Mouse (Mus musculus): ENCODE data around the gene Apc2. TPM values are rescaled to one million over a fixed set of nuclear protein-coding genes. Genes with fewer than 3 reads are reported as not detected.

Apc2 gene
- polyA plus RNA-seq, 1 experiment: not detected

- Histone ChIP-seq H3K4me3 (replicated peaks) (no peak overlapping the region), H3K9me3 (ENCODE audit: control insufficient read depth, low read length) (no peaks in the 10 kb centered on the region; the same call in 1 of the 2 replicates), H3K36me3 (ENCODE audit: control insufficient read depth) (no peaks in the 10 kb centered on the region), H3K4me1 (ENCODE audit: control insufficient read depth) (peaks cover 43% of the 10 kb centered on the region), H3K27me3 (ENCODE audit: control insufficient read depth) (peaks cover 89% of the 10 kb centered on the region)
- TF ChIP-seq GATA1 (IDR thresholded peaks at IDR 0.05; ENCODE audit: low read length): no peak
Measured at GRCm38 (mm10) chr10:80350292-80350691, 54.5 kb downstream of the Apc2 start.

GRCm38 (mm10) chr10:80351896-80352295 is 56.1 kb downstream of the Apc2 start:
- peaks cover 5% of the 10 kb centered on the region; the same call in 1 of the 2 replicates for H3K9me3 ChIP-seq (ENCODE audit: control insufficient read depth, low read length)
- H3K4me3 ChIP-seq (replicated peaks): no peak overlapping the region
- no peaks in the 10 kb centered on the region for H3K36me3 ChIP-seq (ENCODE audit: control insufficient read depth)
- H3K4me1 ChIP-seq (ENCODE audit: control insufficient read depth): peaks cover 32% of the 10 kb centered on the region
- H3K27me3 ChIP-seq (ENCODE audit: control insufficient read depth): peaks cover 99% of the 10 kb centered on the region
- TF ChIP-seq GATA1 (IDR thresholded peaks at IDR 0.05; ENCODE audit: low read length): no peak
- TF ChIP-seq TAL1 (IDR thresholded peaks at IDR 0.05; ENCODE audit: low read length): no peak

DNA sequence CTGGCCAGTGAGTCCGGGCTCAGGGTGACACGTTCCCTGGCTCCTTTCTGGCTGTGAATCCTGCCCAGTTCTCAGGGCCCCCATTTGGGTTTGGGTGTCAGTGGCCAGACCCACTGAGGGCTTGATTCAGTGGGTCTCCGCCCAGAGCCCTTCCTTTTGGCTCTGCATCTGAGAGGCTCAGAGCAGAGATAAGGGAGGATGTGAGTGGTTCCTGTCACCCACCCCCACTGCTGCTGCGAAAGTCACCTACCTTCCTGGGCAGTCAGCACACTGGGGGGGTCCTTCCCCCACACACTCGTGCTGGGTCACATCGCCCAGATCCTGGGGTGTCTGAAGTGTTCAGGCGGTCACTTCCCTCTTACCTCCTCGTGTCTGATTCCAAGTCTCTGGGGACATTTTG is 57.0 kb downstream of the Apc2 start:
- H3K4me1 ChIP-seq (ENCODE audit: control insufficient read depth): peaks cover 25% of the 10 kb centered on the region
- no peak for TF ChIP-seq TAL1 (IDR thresholded peaks at IDR 0.05; ENCODE audit: low read length)
- TF ChIP-seq GATA1 (IDR thresholded peaks at IDR 0.05; ENCODE audit: low read length): no peak
- H3K27me3 ChIP-seq (ENCODE audit: control insufficient read depth): peaks cover 100% of the 10 kb centered on the region
- H3K9me3 ChIP-seq (ENCODE audit: control insufficient read depth, low read length): peaks cover 6% of the 10 kb centered on the region; the same call in 1 of the 2 replicates
- H3K36me3 ChIP-seq (ENCODE audit: control insufficient read depth): no peaks in the 10 kb centered on the region
- H3K4me3 ChIP-seq (replicated peaks): no peak overlapping the region

GRCm38 (mm10) chr10:80355431-80355830 is 59.7 kb downstream of the Apc2 start:
- H3K4me1 ChIP-seq (ENCODE audit: control insufficient read depth): peaks cover 8% of the 10 kb centered on the region
- peaks cover 12% of the 10 kb centered on the region; the same call in 1 of the 2 replicates for H3K9me3 ChIP-seq (ENCODE audit: control insufficient read depth, low read length)
- H3K4me3 ChIP-seq (replicated peaks): no peak overlapping the region
- no peak for TF ChIP-seq GATA1 (IDR thresholded peaks at IDR 0.05; ENCODE audit: low read length)
- TF ChIP-seq TAL1 (IDR thresholded peaks at IDR 0.05; ENCODE audit: low read length): no peak
- H3K27me3 ChIP-seq (ENCODE audit: control insufficient read depth): peaks cover 100% of the 10 kb centered on the region
- H3K36me3 ChIP-seq (ENCODE audit: control insufficient read depth): no peaks in the 10 kb centered on the region

- TF ChIP-seq TAL1 (IDR thresholded peaks at IDR 0.05; ENCODE audit: low read length) (no peak), GATA1 (IDR thresholded peaks at IDR 0.05; ENCODE audit: low read length) (no peak)
- peaks cover 12% of the 10 kb centered on the region; the same call in 1 of the 2 replicates for H3K9me3 ChIP-seq (ENCODE audit: control insufficient read depth, low read length)
- H3K36me3 ChIP-seq (ENCODE audit: control insufficient read depth): no peaks in the 10 kb centered on the region
- H3K4me3 ChIP-seq (replicated peaks): no peak within 1 kb of the TSS
- peaks cover 5% of the 10 kb centered on the region for H3K4me1 ChIP-seq (ENCODE audit: control insufficient read depth)
- peaks cover 100% of the 10 kb centered on the region for H3K27me3 ChIP-seq (ENCODE audit: control insufficient read depth)
Measured at GRCm38 (mm10) chr10:80356001-80356682, 60.4 kb downstream of the Apc2 start, which contains the start of gene Plk5. Gene Plk5 (plus strand): TSS chr10:80356459.

DNA sequence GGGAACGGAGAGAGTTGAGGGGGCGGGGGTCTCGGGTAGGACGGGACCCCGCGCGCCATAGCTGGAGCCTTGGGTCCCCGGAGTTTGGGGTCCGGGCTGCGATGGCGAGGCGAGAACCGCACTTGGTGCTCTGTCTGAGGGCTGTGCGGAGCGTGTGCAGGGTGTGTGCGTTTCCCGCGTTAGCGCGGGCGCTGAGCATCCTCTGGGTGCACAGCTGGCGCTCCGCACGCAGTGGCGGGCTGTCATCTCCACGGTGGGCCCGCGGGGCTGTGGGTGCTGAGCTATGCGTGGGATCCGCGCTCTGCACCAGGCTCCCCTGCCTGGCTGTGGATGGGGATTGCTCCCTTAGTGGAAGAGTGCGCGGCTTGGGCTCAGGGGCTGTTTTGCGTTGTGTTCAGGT is 61.0 kb downstream of the Apc2 start:
- Histone ChIP-seq H3K36me3 (ENCODE audit: control insufficient read depth) (no peaks in the 10 kb centered on the region), H3K27me3 (ENCODE audit: control insufficient read depth) (peaks cover 100% of the 10 kb centered on the region), H3K4me1 (ENCODE audit: control insufficient read depth) (peaks cover 5% of the 10 kb centered on the region), H3K4me3 (replicated peaks) (no peak overlapping the region), H3K9me3 (ENCODE audit: control insufficient read depth, low read length) (peaks cover 12% of the 10 kb centered on the region; the same call in 1 of the 2 replicates)
- TF ChIP-seq TAL1 (IDR thresholded peaks at IDR 0.05; ENCODE audit: low read length) (no peak), GATA1 (IDR thresholded peaks at IDR 0.05; ENCODE audit: low read length) (no peak)

DNA sequence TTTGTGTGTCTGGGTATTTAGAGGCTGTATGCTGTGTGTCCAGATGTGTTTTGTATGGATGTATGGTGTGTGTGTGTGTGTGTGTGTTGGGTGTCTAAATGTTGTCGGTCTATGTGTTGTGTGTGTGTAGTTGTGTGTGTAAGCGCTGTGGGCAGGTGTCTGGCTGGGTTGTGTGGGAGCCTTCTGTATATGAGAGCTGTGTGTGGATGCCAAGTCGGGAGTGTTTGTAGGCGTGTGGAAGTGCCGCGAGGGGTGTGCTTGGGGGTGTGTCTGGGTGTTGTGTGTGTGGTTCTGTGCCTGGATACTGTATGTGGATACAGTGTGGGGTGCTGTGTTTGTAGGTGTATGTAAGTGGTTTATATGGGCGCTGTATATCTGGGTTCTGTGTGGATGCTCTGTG is 61.6 kb downstream of the Apc2 start:
- H3K27me3 ChIP-seq (ENCODE audit: control insufficient read depth): peaks cover 97% of the 10 kb centered on the region
- no peak overlapping the region for H3K4me3 ChIP-seq (replicated peaks)
- no peaks in the 10 kb centered on the region for H3K36me3 ChIP-seq (ENCODE audit: control insufficient read depth)
- H3K4me1 ChIP-seq (ENCODE audit: control insufficient read depth): peaks cover 5% of the 10 kb centered on the region
- peaks cover 13% of the 10 kb centered on the region; the same call in 1 of the 2 replicates for H3K9me3 ChIP-seq (ENCODE audit: control insufficient read depth, low read length)
- no peak for TF ChIP-seq TAL1 (IDR thresholded peaks at IDR 0.05; ENCODE audit: low read length)
- no peak for TF ChIP-seq GATA1 (IDR thresholded peaks at IDR 0.05; ENCODE audit: low read length)

- peaks cover 19% of the 10 kb centered on the region; the same call in 1 of the 2 replicates for H3K9me3 ChIP-seq (ENCODE audit: control insufficient read depth, low read length)
- TF ChIP-seq TAL1 (IDR thresholded peaks at IDR 0.05; ENCODE audit: low read length): no peak
- no peak for TF ChIP-seq GATA1 (IDR thresholded peaks at IDR 0.05; ENCODE audit: low read length)
- H3K4me3 ChIP-seq (replicated peaks): no peak overlapping the region
- peaks cover 5% of the 10 kb centered on the region for H3K4me1 ChIP-seq (ENCODE audit: control insufficient read depth)
- H3K36me3 ChIP-seq (ENCODE audit: control insufficient read depth): no peaks in the 10 kb centered on the region
- H3K27me3 ChIP-seq (ENCODE audit: control insufficient read depth): peaks cover 97% of the 10 kb centered on the region
Measured at GRCm38 (mm10) chr10:80357994-80358639, 62.3 kb downstream of the Apc2 start.

GRCm38 (mm10) chr10:80363734-80364133 is 68.0 kb downstream of the Apc2 start:
- H3K9me3 ChIP-seq (ENCODE audit: control insufficient read depth, low read length): peaks cover 13% of the 10 kb centered on the region
- TF ChIP-seq GATA1 (IDR thresholded peaks at IDR 0.05; ENCODE audit: low read length): no peak
- TF ChIP-seq TAL1 (IDR thresholded peaks at IDR 0.05; ENCODE audit: low read length): no peak
- H3K36me3 ChIP-seq (ENCODE audit: control insufficient read depth): no peaks in the 10 kb centered on the region
- H3K4me3 ChIP-seq (replicated peaks): no peak overlapping the region
- H3K4me1 ChIP-seq (ENCODE audit: control insufficient read depth): no peaks in the 10 kb centered on the region; the same call in 1 of the 2 replicates
- H3K27me3 ChIP-seq (ENCODE audit: control insufficient read depth): peaks cover 85% of the 10 kb centered on the region

All from erythroblast, embryonic 14.5 days (primary cell).